Mouse (Mus musculus) liver, adult 2 months (tissue): Measurements from ENCODE around the gene Ttc27. TPM values are rescaled to one million over a fixed set of nuclear protein-coding genes. Genes with fewer than 3 reads are reported as not detected.
A peak's percentile ranks its signal among the peaks of the same experiment; 100 is the strongest.

Experiments used
- DNase-seq: peaks from one replicate; pipeline ENCODE4 v3.0.0-alpha.2; 2011; ENCODE audit warnings: low read depth, low spot score; ENCODE audit errors: extremely low read depth
- H3K27ac ChIP-seq: fragments of 200-500 bp; replicated peaks from 2 replicates; pipeline ENCODE4 v1.5.1; 2012; ENCODE audit warnings: low read depth, mild to moderate bottlenecking, control low read depth, inconsistent platforms, low read length; ENCODE audit not compliant: insufficient read depth
- H3K27me3 ChIP-seq: fragments of 200-500 bp; 2 replicates; pipeline ENCODE4 v1.6.1; 2012; ENCODE audit warnings: mild to moderate bottlenecking, moderate library complexity, low read length, inconsistent platforms; ENCODE audit not compliant: control insufficient read depth, insufficient read depth
- H3K36me3 ChIP-seq: fragments of 200-500 bp; 2 replicates; pipeline ENCODE4 v1.6.1; 2012; ENCODE audit warnings: low read length, inconsistent platforms; ENCODE audit not compliant: control insufficient read depth, insufficient read depth
- H3K4me1 ChIP-seq: fragments of 200-500 bp; 2 replicates; pipeline ENCODE4 v1.6.1; 2011; ENCODE audit warnings: low read length; ENCODE audit not compliant: control insufficient read depth, insufficient read depth
- H3K4me3 ChIP-seq: fragments of 200-500 bp; 2 replicates; pipeline ENCODE4 v1.5.1; 2011; ENCODE audit warnings: low read depth, mild to moderate bottlenecking, control low read depth, low read length, moderate library complexity; ENCODE audit not compliant: insufficient read depth
- H3K79me2 ChIP-seq: fragments of 200-500 bp; 2 replicates; pipeline ENCODE4 v1.6.1; 2012; ENCODE audit warnings: inconsistent platforms, mild to moderate bottlenecking, low read length, moderate library complexity; ENCODE audit not compliant: control insufficient read depth, insufficient read depth
- H3K9ac ChIP-seq: fragments of 200-500 bp; 2 replicates; pipeline ENCODE4 v1.6.1; 2012; ENCODE audit warnings: low read depth, mild to moderate bottlenecking, control low read depth, inconsistent platforms, low read length
- CTCF ChIP-seq: fragments of 200-500 bp; IDR thresholded peaks from 2 replicates; pipeline ENCODE4 v1.5.1; 2011; ENCODE audit warnings: low read depth, low read length, control low read depth
- POLR2A ChIP-seq: fragments of 200-500 bp; IDR thresholded peaks from 2 replicates; pipeline ENCODE4 v1.6.1; 2011; ENCODE audit warnings: low read length, control low read depth; ENCODE audit not compliant: insufficient read depth; ENCODE audit errors: extremely low read depth
- WGBS: fragments of 180-500 bp; shearing (Covaris S2); methylation state at CpG from one replicate; pipeline ENCODE4 v1.1.7; 2018; 5-methylcytosine and 5-hydroxymethylcytosine counted together
- polyA plus RNA-seq: library from polyadenylated mRNA; depleted of rRNA; stranded (reverse); fragments of >200 nt; gene quantifications from 2 replicates; pipeline ENCODE4 v1.2.3, GENCODE M21; 2012
- total RNA-seq: library from RNA; depleted of rRNA; stranded (reverse); fragments of >200 nt; gene quantifications from 2 replicates; pipeline ENCODE4 v1.2.3, GENCODE M21; 2014

Gene Ttc27
- total and polyA plus RNA-seq, 2 experiments = 2.8 to 12.4 TPM

DNA sequence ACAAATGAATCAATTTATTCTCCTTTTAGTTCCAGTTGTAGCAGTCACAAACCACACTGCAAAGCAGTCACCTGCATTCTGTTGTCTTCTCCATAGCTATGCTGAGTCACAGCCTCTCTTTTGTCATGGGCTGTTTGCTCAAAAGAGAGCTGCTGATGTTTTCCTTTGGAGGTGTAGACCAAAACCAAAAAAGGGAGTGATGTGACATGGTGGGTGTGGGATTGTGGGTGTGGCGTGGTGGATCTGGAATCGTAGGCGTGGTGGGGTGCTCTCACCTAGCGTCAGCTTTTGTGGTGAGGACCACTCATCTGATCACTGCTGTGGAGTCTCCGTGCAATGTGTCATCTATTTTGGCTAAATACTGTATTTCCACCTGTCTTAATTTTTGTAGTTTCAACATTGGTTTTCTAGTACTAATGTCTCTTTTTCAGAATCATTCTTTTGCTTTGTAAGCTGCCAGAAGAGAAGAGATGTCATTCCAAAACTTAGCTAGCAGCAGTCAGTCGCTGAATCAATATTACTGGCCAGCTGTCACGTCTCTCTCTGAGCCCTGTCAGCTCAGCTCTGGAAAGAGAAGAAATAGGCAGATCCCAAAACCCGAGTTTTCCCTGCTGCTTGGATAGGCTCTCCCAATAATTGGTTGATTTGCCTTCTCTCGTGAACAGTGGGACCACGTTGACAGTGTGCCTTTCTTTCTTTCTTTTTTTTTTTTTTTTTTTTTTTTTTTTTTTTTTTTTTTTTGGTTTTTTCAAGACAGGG lies 147.4 kb downstream of the Ttc27 start:
- Histone ChIP-seq H3K4me3 (no peak overlapping the region), H3K4me1 (no peaks in the 10 kb centered on the region), H3K27ac (no peak overlapping the region), H3K9ac (no peak overlapping the region), H3K79me2 (no peaks in the 10 kb centered on the region), H3K27me3 (no peaks in the 10 kb centered on the region), H3K36me3 (peaks cover 5% of the 10 kb centered on the region; the same call in 1 of the 2 replicates)
- TF ChIP-seq CTCF (no peak), POLR2A (no peak)
- no peak for DNase-seq
- WGBS = 91% methylated on average over 10 of the region's 10 CpGs

DNA sequence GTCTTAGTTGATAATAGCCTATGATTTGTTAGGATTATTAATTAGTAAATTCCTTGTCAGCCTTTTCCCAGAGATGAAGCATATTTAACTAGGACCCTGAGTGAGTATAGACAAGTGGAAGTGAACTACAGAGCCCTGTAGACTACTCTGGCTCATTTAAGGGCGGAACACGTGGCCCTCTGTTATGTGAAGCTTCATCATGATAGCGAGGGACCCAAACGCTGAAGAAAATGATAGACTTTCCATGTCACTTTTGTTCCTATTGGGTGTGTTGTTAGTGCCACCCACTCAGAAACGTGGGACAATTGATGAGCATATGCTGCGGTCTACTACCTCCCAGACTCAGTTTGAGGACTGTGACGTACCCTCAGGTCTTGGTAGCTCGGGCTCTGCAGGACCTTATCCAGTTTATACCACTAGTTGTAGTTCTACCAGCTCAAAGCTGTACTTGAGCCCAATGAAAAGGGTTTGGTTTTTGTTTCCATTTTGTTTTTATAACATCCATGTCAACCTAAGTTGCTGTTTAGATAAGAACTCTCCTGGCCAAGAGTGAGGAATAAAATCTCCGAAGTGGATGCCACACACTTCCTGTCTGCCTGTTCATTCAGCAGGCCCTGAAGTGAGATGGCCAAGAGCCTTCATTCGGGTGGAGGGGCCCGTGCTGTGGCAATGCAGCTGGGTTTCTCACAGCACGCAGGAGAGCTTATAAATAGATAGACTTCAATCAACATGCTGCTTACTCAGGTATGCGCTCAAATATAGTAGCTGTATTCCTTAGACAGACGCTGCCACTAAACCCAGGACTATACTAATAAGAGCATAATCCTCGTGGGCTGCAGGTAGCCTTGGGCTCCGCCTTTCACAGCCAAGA lies 148.4 kb downstream of the Ttc27 start:
- Histone ChIP-seq H3K4me1 (no peaks in the 10 kb centered on the region), H3K79me2 (no peaks in the 10 kb centered on the region), H3K27me3 (no peaks in the 10 kb centered on the region), H3K27ac (no peak overlapping the region), H3K4me3 (no peak overlapping the region), H3K36me3 (peaks cover 5% of the 10 kb centered on the region; the same call in 1 of the 2 replicates), H3K9ac (no peak overlapping the region)
- no peak for DNase-seq
- TF ChIP-seq POLR2A = no peak
- no peak for TF ChIP-seq CTCF
- WGBS = 89% methylated on average over 16 of the region's 16 CpGs

DNA sequence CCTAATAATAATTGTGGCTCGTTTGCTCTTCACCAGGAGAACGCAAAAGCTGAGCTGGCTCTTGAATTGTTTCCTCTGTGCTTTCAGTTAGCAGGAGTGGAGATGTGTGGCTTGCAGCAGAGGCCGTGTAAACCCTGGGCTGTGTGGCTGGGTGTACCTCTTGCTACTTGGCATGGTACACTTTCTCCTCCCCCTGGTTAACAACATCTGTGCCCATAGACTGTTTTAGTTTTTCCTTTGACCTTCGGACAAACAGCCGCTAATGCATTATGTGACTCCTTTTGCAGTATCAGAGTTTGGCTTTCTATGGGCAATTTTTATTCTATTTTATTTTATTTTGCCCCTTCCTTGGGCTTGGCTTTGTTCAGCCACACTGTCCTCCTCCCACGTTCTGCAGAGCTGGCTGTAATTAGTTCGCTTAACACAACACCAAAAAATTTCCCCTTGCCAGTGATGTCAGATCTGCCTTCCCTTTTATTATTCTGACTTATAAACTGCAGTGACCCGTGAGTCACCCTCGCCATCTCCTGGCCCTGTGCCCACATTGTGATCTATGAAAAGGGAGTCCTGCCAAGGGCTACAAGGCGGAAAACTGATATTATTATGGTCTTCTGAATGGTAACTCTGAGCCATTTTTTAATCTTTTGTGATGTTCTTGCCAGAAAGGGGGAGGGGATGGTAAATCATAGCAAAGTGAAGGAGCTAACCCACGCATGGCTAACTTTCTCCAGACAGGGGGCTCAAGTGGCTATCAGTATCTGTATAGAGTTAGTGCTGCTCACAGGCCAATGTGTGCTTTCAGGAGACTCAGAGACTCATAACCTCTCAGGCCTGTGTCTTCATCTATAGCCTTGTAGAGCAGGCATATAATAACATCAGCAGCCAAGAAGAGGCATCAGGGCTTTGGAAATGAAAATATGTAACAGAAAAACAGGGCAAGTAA lies 149.3 kb downstream of the Ttc27 start:
- Histone ChIP-seq H3K4me1 (no peaks in the 10 kb centered on the region), H3K9ac (no peak overlapping the region), H3K27ac (no peak overlapping the region), H3K36me3 (peaks cover 5% of the 10 kb centered on the region; the same call in 1 of the 2 replicates), H3K79me2 (no peaks in the 10 kb centered on the region), H3K4me3 (no peak overlapping the region), H3K27me3 (no peaks in the 10 kb centered on the region)
- peak; percentile 21 for DNase-seq
- TF ChIP-seq CTCF (no peak), POLR2A (no peak)
- 66% methylated on average over 11 of the region's 11 CpGs for WGBS

DNA sequence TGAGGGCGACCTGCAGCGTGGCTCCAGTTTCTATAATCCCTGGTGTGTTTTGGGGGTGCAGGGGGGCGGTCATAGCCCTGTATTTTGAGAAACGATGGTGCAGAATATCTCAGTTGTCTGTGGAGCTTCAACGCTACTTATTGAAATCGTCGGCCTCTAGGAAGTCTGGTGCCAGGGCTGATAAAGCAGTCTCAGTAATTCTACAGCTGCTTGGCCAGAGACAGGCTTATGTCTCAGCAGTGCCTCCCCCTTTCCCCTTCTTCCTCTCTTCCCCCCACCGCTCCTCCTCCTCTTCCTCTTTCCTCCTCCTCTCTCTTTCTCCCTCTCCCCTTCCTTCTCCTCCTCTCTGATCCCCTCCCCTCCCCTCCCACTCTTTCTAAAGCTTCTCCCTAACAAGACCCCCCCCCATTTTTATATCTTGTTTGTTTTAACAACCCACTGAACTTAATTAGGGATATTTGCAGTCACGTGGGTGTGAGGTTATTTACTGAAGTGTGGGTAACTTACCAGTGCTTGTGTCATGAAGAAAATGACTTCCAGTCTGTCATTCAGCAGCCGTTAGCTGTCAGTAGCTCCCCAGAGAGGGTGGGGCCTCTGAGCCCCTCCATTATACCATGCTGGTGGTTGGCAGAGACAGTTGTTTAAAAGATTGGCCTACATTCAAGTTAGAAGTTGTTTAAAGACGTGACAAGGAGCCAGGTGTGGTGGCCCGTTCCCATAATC lies 150.8 kb downstream of the Ttc27 start:
- 78% methylated on average over 12 of the region's 12 CpGs for WGBS
- no peak overlapping the region for H3K9ac ChIP-seq
- H3K79me2 ChIP-seq = no peaks in the 10 kb centered on the region
- H3K4me1 ChIP-seq = no peaks in the 10 kb centered on the region
- H3K4me3 ChIP-seq = no peak overlapping the region
- H3K27ac ChIP-seq = no peak overlapping the region
- no peak for DNase-seq
- H3K36me3 ChIP-seq = 0 out of 2 replicates have a peak, but pooled peaks cover 2% of the 10 kb centered on the region
- no peaks in the 10 kb centered on the region for H3K27me3 ChIP-seq
- no peak for TF ChIP-seq POLR2A
- TF ChIP-seq CTCF = no peak

DNA sequence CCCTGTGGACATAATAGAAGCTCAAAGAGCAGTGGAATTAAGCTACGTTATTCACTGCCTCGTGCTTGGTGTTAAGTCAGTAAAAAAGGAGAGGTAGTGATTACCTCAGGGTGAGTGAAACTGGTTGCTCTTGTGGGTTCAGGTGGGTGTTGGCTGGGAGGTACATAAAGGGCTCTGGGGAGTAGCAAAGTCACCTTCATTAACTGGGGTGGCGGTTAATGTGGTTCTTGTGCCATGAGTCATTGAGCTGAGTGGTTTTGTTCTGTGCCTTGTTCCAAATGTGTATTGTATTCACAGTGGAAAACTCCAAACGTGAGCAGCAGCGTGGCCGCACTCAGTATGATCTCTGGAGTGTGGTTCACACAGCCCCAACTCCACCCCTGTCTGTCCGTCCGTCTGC lies 152.0 kb downstream of the Ttc27 start:
- Histone ChIP-seq H3K4me3 (no peak overlapping the region), H3K79me2 (no peaks in the 10 kb centered on the region), H3K4me1 (no peaks in the 10 kb centered on the region), H3K36me3 (no peaks in the 10 kb centered on the region), H3K27ac (no peak overlapping the region), H3K9ac (no peak overlapping the region), H3K27me3 (no peaks in the 10 kb centered on the region)
- no peak for DNase-seq
- TF ChIP-seq POLR2A (no peak), CTCF (no peak)
- WGBS = 96% methylated on average over 8 of the region's 8 CpGs
